Mouse (Mus musculus) layer of hippocampus, postnatal 36 days (tissue): ENCODE measurements around the gene Crb3. TPM values are rescaled to one million over a fixed set of nuclear protein-coding genes. Genes with fewer than 3 reads are reported as not detected.

Experiments used
- DNase-seq, 2 experiments: peaks; one replicate each; pipeline ENCODE4 v3.0.0; 2022
- total RNA-seq, 2 experiments: library from RNA; stranded (reverse); gene quantifications; 2 replicates each; pipeline ENCODE4 v1.2.3; 2021

Gene Crb3
- total RNA-seq, 2 experiments from 2014 or later = 0.47 to 0.63 TPM

DNA sequence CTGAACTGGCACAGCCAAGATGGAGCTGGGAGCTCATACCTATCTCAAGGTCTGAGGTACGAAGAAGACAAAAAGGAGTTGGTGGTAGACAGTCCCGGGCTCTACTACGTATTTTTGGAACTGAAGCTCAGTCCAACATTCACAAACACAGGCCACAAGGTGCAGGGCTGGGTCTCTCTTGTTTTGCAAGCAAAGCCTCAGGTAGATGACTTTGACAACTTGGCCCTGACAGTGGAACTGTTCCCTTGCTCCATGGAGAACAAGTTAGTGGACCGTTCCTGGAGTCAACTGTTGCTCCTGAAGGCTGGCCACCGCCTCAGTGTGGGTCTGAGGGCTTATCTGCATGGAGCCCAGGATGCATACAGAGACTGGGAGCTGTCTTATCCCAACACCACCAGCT lies 48.2 kb downstream of the Crb3 start:
- no peak for DNase-seq

DNA sequence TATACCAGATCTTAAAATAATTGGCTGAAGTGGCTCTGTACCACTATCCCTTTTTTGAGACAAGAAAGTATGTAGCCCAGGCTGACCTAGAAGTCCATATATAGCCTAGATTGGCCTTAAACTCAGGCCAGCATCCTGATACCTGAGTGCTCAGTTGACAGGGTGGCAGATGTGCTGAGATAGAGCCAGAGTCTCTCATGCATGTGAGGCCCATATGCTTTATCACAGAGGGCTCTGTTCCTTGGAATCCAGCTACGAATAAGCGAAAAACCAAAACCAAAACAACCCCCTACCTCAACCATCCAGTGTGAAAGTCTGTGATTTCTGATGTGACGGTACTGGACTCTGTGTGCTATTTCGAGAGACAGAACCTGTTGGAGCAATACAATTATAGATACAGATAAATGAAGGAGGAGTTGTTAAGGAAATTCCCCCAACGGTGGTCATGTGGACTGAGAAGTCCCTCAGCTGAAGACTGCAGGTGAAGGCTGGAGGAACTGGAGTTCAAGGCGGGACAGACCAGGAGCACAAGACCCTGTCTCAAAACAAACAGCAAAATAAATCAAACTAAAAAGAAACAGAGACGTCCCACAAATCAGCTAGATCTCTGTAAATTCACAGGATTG lies 49.2 kb downstream of the Crb3 start:
- no peak for DNase-seq

DNA sequence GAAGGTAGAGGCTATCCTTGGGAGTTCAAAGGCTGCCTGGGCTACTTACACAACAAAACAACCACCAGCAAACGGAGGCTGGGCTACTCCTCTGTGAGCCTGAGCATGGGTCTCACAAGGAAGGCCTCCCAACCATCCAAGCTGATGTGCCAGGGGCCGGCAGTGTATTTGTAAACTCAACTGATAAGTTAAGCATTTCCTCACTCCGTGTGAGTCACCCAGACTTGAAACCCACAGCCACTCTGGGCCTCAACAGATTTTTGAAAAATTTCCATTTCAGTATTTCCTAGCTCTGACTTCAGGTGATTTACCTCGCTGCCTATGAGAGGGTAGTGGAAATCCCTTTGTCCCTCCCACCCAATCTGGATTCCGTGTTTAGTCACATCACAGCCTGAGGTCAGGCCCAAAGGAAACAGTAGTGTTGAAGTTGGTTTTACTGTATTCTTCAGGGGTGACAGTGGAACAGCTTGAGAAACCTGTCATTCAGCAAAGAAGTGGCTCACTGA lies 49.8 kb downstream of the Crb3 start:
- no peak for DNase-seq

DNA sequence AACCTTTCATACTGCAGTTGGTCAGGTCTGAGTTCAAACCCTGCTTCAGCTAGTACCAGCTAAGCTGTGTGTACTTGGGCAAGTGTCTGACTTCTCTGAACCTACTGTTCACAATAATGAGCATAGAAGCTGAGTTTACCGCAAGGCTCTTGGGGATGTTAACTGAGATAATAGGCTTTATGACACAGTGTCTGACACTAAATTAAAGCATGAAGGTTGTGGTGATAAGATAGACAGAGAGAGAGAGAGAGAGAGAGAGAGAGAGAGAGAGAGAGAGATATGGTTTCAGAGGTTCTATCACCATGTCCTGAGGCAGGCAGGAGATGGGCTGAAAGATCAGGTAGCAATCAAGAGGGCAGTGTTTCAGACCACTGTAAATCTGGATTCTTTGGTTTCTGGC lies 51.1 kb downstream of the Crb3 start:
- no peak for DNase-seq

DNA sequence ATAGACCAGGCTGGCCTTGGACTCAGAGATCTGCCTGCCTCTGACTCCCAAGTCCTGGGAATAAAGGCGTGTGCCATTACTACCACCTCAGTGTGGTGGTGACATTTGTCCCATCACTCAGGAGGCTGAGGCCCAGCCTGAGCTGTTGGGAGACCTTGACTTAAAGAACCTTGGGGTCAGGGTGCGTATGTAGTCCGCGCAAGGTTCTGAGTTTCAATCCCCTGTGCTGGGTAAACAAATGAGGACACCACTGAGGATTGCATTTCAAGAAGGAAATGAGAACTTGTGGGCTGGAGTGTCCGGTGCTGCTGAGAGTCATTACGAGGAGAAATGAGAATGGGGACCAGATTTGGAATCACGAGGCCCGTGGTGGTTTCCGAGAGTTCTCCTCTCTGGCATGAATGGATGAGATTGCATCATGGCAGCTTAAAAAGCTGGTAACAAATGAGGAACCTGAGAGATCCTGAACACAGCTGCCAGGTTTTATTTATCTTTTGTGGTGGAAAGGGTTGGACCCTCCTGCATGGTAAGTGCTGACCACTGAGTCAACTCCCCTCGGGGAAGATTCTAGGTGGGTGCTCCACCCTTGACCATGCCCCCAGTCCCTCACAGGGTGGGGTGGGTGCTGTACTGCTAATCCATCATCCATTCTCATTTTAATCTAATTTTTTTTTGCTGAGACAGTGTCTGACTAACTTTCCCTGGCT lies 54.0 kb downstream of the Crb3 start:
- DNase-seq = no peak

Other genes starting within 250 kb of the Crb3 start
- 1 to 10 TPM; 5.0 TPM for gene Rfx2, start 228.1 kb upstream of the Crb3 start, total RNA-seq
- not detected for gene Acsbg2, start 184.7 kb upstream of the Crb3 start, total RNA-seq
- gene 1700061G19Rik, start 183.6 kb upstream of the Crb3 start, total RNA-seq = under 1 TPM; 0.17 to 0.23 TPM
- gene Mllt1, start 123.7 kb upstream of the Crb3 start, total RNA-seq = 10 to 100 TPM; 82.4 to 90.3 TPM
- gene Acer1, start 77.0 kb upstream of the Crb3 start, total RNA-seq = not detected
- 10 to 100 TPM; 67.4 to 70.4 TPM for gene Clpp, start 68.8 kb upstream of the Crb3 start, total RNA-seq
- gene Alkbh7, start 61.8 kb upstream of the Crb3 start, total RNA-seq = 10 to 100 TPM; 20.1 to 26.4 TPM
- not detected for gene Pspn, start 59.1 kb upstream of the Crb3 start, total RNA-seq
- 10 to 100 TPM; 54.5 to 59.1 TPM for gene Gtf2f1, start 47.8 kb upstream of the Crb3 start, total RNA-seq
- under 1 TPM in 1 of 2 experiments, not detected in 1; 0.30 TPM for gene Gm17949, start 47.6 kb upstream of the Crb3 start, total RNA-seq
- gene Khsrp, start 27.6 kb upstream of the Crb3 start, total RNA-seq = 100 to 1,000 TPM; 111 to 121 TPM
- not detected for gene Slc25a41, start 17.5 kb upstream of the Crb3 start, total RNA-seq
- 100 to 1,000 TPM; 363 to 374 TPM for gene Slc25a23, start 758 bp downstream of the Crb3 start, total RNA-seq
- 1 to 10 TPM in 1 of 2 experiments, under 1 TPM in 1; 0.92 to 1.0 TPM for gene Dennd1c, start 19.4 kb downstream of the Crb3 start, total RNA-seq
- gene Tubb4a, start 28.7 kb downstream of the Crb3 start, total RNA-seq = 100 to 1,000 TPM; 553 to 593 TPM
- 1 to 10 TPM in 1 of 2 experiments, under 1 TPM in 1; 0.88 to 1.1 TPM for gene Tnfsf9, start 46.2 kb downstream of the Crb3 start, total RNA-seq
- under 1 TPM in 1 of 2 experiments, not detected in 1; 0.57 TPM for gene Cd70, start 90.7 kb downstream of the Crb3 start, total RNA-seq
- gene Tnfsf14, start 135.1 kb downstream of the Crb3 start, total RNA-seq = not detected
- gene C3, start 169.0 kb downstream of the Crb3 start, total RNA-seq = 1 to 10 TPM; 1.1 to 2.4 TPM
- gene Gpr108, start 189.3 kb downstream of the Crb3 start, total RNA-seq = 10 to 100 TPM; 23.6 to 25.4 TPM
- 1 to 10 TPM; 7.9 to 8.2 TPM for gene Trip10, start 190.3 kb downstream of the Crb3 start, total RNA-seq
- 1 to 10 TPM; 3.0 to 3.7 TPM for gene Vav1, start 220.0 kb downstream of the Crb3 start, total RNA-seq